Mouse (Mus musculus) thymus, adult 2 months (tissue): ENCODE data around the gene Gm44502.
"Not testable (repeated sequence)": the region's sequence is repeated elsewhere in the genome, so short reads cannot be mapped to it uniquely, and the experiment has no call there.

Source experiments
- CTCF ChIP-seq: fragments of 200-500 bp; IDR thresholded peaks from 2 replicates; pipeline ENCODE4 v1.5.1; 2012; ENCODE audit warnings: mild to moderate bottlenecking, control low read depth, low read length, moderate library complexity, borderline replicate concordance; ENCODE audit not compliant: control insufficient read depth, poor library complexity, insufficient read depth; ENCODE audit errors: extremely low read depth
- POLR2A ChIP-seq: fragments of 200-500 bp; IDR thresholded peaks from 2 replicates; pipeline ENCODE4 v1.6.1; 2012; ENCODE audit warnings: mild to moderate bottlenecking, low read length, control low read depth, moderate library complexity; ENCODE audit not compliant: control insufficient read depth, poor library complexity, insufficient read depth; ENCODE audit errors: extremely low read depth

DNA sequence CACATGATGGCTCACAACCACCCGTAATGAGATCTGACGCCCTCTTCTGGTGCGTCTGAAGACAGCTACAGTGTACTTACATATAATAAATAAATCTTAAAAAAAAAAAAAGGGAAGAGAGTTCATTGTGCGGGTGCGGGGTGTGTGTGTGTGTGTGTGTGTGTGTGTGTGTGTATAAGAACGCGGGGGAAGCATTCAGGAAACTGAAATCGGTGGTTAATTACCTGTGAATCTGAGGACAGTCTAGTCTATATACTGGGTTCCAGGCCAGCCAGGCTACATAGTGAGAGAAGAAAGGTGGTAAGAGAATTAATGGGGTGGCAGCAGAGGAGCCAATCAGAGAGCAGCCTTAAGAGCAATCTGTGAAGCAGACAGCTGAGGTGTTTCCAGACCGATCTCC is 1.3 kb upstream of the Gm44502 start:
- TF ChIP-seq CTCF, POLR2A: not testable (repeated sequence)
